Mouse (Mus musculus): ENCODE measurements at regions not wholly inside any gene's neighbourhood (a gene's known extent, or its start where the extent isn't known, plus 50 kb on each side); places are given as distances from the start of the nearest gene placed in this dataset.
A peak's percentile ranks its signal among the peaks of the same experiment; 100 is the strongest.

GRCm38 (mm10) chr12:25233027-25233535 lies 136.1 kb upstream of the Id2 start:
- ATAC-seq (no peak), DNase-seq (no peak)
- WGBS, result 77% methylated on average over 4 of the region's 4 CpGs
- Histone ChIP-seq H3K9me3 (ENCODE audit: low read length) (no peaks in the 10 kb centered on the region), H3K4me3 (ENCODE audit: low read depth, low read length) (no peak overlapping the region), H3K27me3 (ENCODE audit: insufficient read depth, low read length) (no peaks in the 10 kb centered on the region), H3K27ac (ENCODE audit: low read depth, low read length) (no peak overlapping the region), H3K4me2 (ENCODE audit: low read depth) (no peak overlapping the region), H3K36me3 (ENCODE audit: insufficient read depth) (no peaks in the 10 kb centered on the region), H3K9ac (no peak overlapping the region), H3K4me1 (ENCODE audit: insufficient read depth) (no peaks in the 10 kb centered on the region; the same call in 1 of the 2 replicates)
- no peak for TF ChIP-seq CTCF (IDR thresholded peaks at IDR 0.05; ENCODE audit: low read depth)

- no peak overlapping the region for H3K4me2 ChIP-seq (ENCODE audit: low read depth)
- no peak overlapping the region for H3K9ac ChIP-seq
- ATAC-seq (no peak), DNase-seq (no peak)
- no peaks in the 10 kb centered on the region for H3K27me3 ChIP-seq (ENCODE audit: insufficient read depth, low read length)
- no peaks in the 10 kb centered on the region for H3K36me3 ChIP-seq (ENCODE audit: insufficient read depth)
- no peaks in the 10 kb centered on the region for H3K9me3 ChIP-seq (ENCODE audit: low read length)
- no peak for TF ChIP-seq CTCF (IDR thresholded peaks at IDR 0.05; ENCODE audit: low read depth)
- H3K4me1 ChIP-seq (ENCODE audit: insufficient read depth), result no peaks in the 10 kb centered on the region; the same call in 1 of the 2 replicates
- H3K4me3 ChIP-seq (ENCODE audit: low read depth, low read length), result no peak overlapping the region
- 82% methylated on average over 5 of the region's 5 CpGs for WGBS
- H3K27ac ChIP-seq (ENCODE audit: low read depth, low read length), result no peak overlapping the region
These were observed 135.6 kb upstream of the Id2 start for GRCm38 (mm10) chr12:25232358-25233026.

GRCm38 (mm10) chr12:25228708-25229107 lies 131.8 kb upstream of the Id2 start:
- no peak for TF ChIP-seq CTCF (IDR thresholded peaks at IDR 0.05; ENCODE audit: low read depth)
- H3K4me1 ChIP-seq (ENCODE audit: insufficient read depth), result no peaks in the 10 kb centered on the region; the same call in 1 of the 2 replicates
- no peaks in the 10 kb centered on the region for H3K27me3 ChIP-seq (ENCODE audit: insufficient read depth, low read length)
- no peaks in the 10 kb centered on the region for H3K9me3 ChIP-seq (ENCODE audit: low read length)
- no peak for DNase-seq
- H3K9ac ChIP-seq, result no peak overlapping the region
- ATAC-seq, result 0 out of 2 replicates have a peak, but pooled peaks have one; percentile 3
- 96% methylated on average over 2 of the region's 2 CpGs for WGBS
- no peak overlapping the region for H3K4me3 ChIP-seq (ENCODE audit: low read depth, low read length)
- no peak overlapping the region for H3K4me2 ChIP-seq (ENCODE audit: low read depth)
- H3K27ac ChIP-seq (ENCODE audit: low read depth, low read length), result no peak overlapping the region
- no peaks in the 10 kb centered on the region for H3K36me3 ChIP-seq (ENCODE audit: insufficient read depth)

GRCm38 (mm10) chr12:25227736-25228135 lies 130.8 kb upstream of the Id2 start:
- H3K36me3 ChIP-seq (ENCODE audit: insufficient read depth), result no peaks in the 10 kb centered on the region
- no peak for TF ChIP-seq CTCF (IDR thresholded peaks at IDR 0.05; ENCODE audit: low read depth)
- H3K4me2 ChIP-seq (ENCODE audit: low read depth), result no peak overlapping the region
- no peak overlapping the region for H3K9ac ChIP-seq
- ATAC-seq (no peak), DNase-seq (no peak)
- no peak overlapping the region for H3K4me3 ChIP-seq (ENCODE audit: low read depth, low read length)
- no peaks in the 10 kb centered on the region; the same call in 1 of the 2 replicates for H3K4me1 ChIP-seq (ENCODE audit: insufficient read depth)
- H3K9me3 ChIP-seq (ENCODE audit: low read length), result no peaks in the 10 kb centered on the region
- H3K27ac ChIP-seq (ENCODE audit: low read depth, low read length), result no peak overlapping the region
- no peaks in the 10 kb centered on the region for H3K27me3 ChIP-seq (ENCODE audit: insufficient read depth, low read length)
- 92% methylated on average over 4 of the region's 4 CpGs for WGBS

GRCm38 (mm10) chr12:25224644-25225043 lies 127.7 kb upstream of the Id2 start:
- no peaks in the 10 kb centered on the region for H3K4me1 ChIP-seq (ENCODE audit: insufficient read depth)

GRCm38 (mm10) chr12:25224201-25224600 lies 127.3 kb upstream of the Id2 start:
- ATAC-seq, result no peak
- DNase-seq, result no peak

More at GRCm38 (mm10) chr12:25224644-25225043, 127.7 kb upstream of the Id2 start:
- H3K36me3 ChIP-seq (ENCODE audit: insufficient read depth), result no peaks in the 10 kb centered on the region
- ATAC-seq (no peak), DNase-seq (no peak)
- H3K4me2 ChIP-seq (ENCODE audit: low read depth), result no peak overlapping the region
- no peak overlapping the region for H3K9ac ChIP-seq
- no peaks in the 10 kb centered on the region for H3K27me3 ChIP-seq (ENCODE audit: insufficient read depth, low read length)
- H3K9me3 ChIP-seq (ENCODE audit: low read length), result no peaks in the 10 kb centered on the region
- H3K4me3 ChIP-seq (ENCODE audit: low read depth, low read length), result no peak overlapping the region
- H3K27ac ChIP-seq (ENCODE audit: low read depth, low read length), result no peak overlapping the region
- 97% methylated on average over 4 of the region's 4 CpGs for WGBS
- no peak for TF ChIP-seq CTCF (IDR thresholded peaks at IDR 0.05; ENCODE audit: low read depth)

GRCm38 (mm10) chr12:25223539-25223938 lies 126.6 kb upstream of the Id2 start:
- no peaks in the 10 kb centered on the region for H3K9me3 ChIP-seq (ENCODE audit: low read length)
- no peak for ATAC-seq
- TF ChIP-seq CTCF (IDR thresholded peaks at IDR 0.05; ENCODE audit: low read depth), result no peak

More at GRCm38 (mm10) chr12:25224201-25224600, 127.3 kb upstream of the Id2 start:
- Histone ChIP-seq H3K9ac (no peak overlapping the region), H3K9me3 (ENCODE audit: low read length) (no peaks in the 10 kb centered on the region), H3K27ac (ENCODE audit: low read depth, low read length) (no peak overlapping the region), H3K4me2 (ENCODE audit: low read depth) (no peak overlapping the region), H3K36me3 (ENCODE audit: insufficient read depth) (no peaks in the 10 kb centered on the region), H3K4me1 (ENCODE audit: insufficient read depth) (no peaks in the 10 kb centered on the region), H3K27me3 (ENCODE audit: insufficient read depth, low read length) (no peaks in the 10 kb centered on the region), H3K4me3 (ENCODE audit: low read depth, low read length) (no peak overlapping the region)
- 95% methylated on average over 2 of the region's 2 CpGs for WGBS
- no peak for TF ChIP-seq CTCF (IDR thresholded peaks at IDR 0.05; ENCODE audit: low read depth)

More at GRCm38 (mm10) chr12:25223539-25223938, 126.6 kb upstream of the Id2 start:
- H3K4me3 ChIP-seq (ENCODE audit: low read depth, low read length), result no peak overlapping the region
- H3K36me3 ChIP-seq (ENCODE audit: insufficient read depth), result no peaks in the 10 kb centered on the region
- H3K9ac ChIP-seq, result no peak overlapping the region
- no peak overlapping the region for H3K4me2 ChIP-seq (ENCODE audit: low read depth)
- no peak for DNase-seq
- H3K27me3 ChIP-seq (ENCODE audit: insufficient read depth, low read length), result no peaks in the 10 kb centered on the region
- WGBS, result 87% methylated on average over 4 of the region's 4 CpGs
- H3K4me1 ChIP-seq (ENCODE audit: insufficient read depth), result no peaks in the 10 kb centered on the region
- H3K27ac ChIP-seq (ENCODE audit: low read depth, low read length), result no peak overlapping the region

Measured in forebrain, postnatal 0 days (tissue).